Mouse (Mus musculus) midbrain, embryonic 14.5 days (tissue): ENCODE measurements at regions not wholly inside any gene's neighbourhood (a gene's known extent, or its start where the extent isn't known, plus 50 kb on each side); places are given as distances from the start of the nearest gene placed in this dataset.
A peak's percentile ranks its signal among the peaks of the same experiment; 100 is the strongest.
"Not testable (repeated sequence)": the region's sequence is repeated elsewhere in the genome, so short reads cannot be mapped to it uniquely, and the experiment has no call there.

Experiments
- ATAC-seq: fragments of 200-750 bp; cut with Nextera tagmentation; 2 replicates; pipeline ENCODE4 v1.8.0; 2017; ENCODE audit warnings: moderate number of reproducible peaks, moderate library complexity; ENCODE audit not compliant: low FRiP score, low TSS enrichment
- DNase-seq: peaks from one replicate; pipeline ENCODE4 v3.0.0-alpha.2; 2015
- H3K27ac ChIP-seq: fragments of 300-500 bp; sonication (generic); replicated peaks from 2 replicates; pipeline ENCODE4 v1.5.1; 2014; ENCODE audit warnings: mild to moderate bottlenecking, low read depth, low read length, moderate library complexity
- H3K27me3 ChIP-seq: fragments of 300-500 bp; sonication (generic); 2 replicates; pipeline ENCODE4 v1.6.1; 2014; ENCODE audit warnings: low read length, control low read depth, mixed read lengths; ENCODE audit not compliant: control insufficient read depth, insufficient read depth
- H3K36me3 ChIP-seq: fragments of 300-500 bp; sonication (generic); 2 replicates; pipeline ENCODE4 v1.6.1; 2014; ENCODE audit warnings: low read length, control low read depth; ENCODE audit not compliant: control insufficient read depth, insufficient read depth
- H3K4me1 ChIP-seq: fragments of 300-500 bp; sonication (generic); 2 replicates; pipeline ENCODE4 v1.6.1; 2014; ENCODE audit warnings: mild to moderate bottlenecking, antibody characterized with exemption, low read length, control low read depth; ENCODE audit not compliant: control insufficient read depth, insufficient read depth
- H3K4me2 ChIP-seq: fragments of 300-500 bp; sonication (generic); 2 replicates; pipeline ENCODE4 v1.6.1; 2014; ENCODE audit warnings: mild to moderate bottlenecking, low read length, moderate library complexity
- H3K4me3 ChIP-seq: fragments of 300-500 bp; sonication (generic); replicated peaks from 2 replicates; pipeline ENCODE4 v1.5.1; 2014; ENCODE audit warnings: low read depth, low read length
- H3K9ac ChIP-seq: fragments of 300-500 bp; sonication (generic); replicated peaks from 2 replicates; pipeline ENCODE4 v1.6.1; 2014; ENCODE audit warnings: mild to moderate bottlenecking, low read length, moderate library complexity
- H3K9me3 ChIP-seq: fragments of 300-500 bp; sonication (generic); 2 replicates; pipeline ENCODE4 v1.6.1; 2016; ENCODE audit warnings: low read length, control low read depth, mixed read lengths; ENCODE audit not compliant: control insufficient read depth
- WGBS: fragments of 180-500 bp; shearing (Covaris S2); extraction: QIAGEN DNeasy Blood & Tissue Kit; methylation state at CpG from one replicate; pipeline ENCODE4 v1.1.7; 2014; 5-methylcytosine and 5-hydroxymethylcytosine counted together

- Histone ChIP-seq H3K4me1 (no peaks in the 10 kb centered on the region), H3K4me2 (no peak overlapping the region), H3K9ac (no peak overlapping the region), H3K36me3 (no peaks in the 10 kb centered on the region), H3K9me3 (no peaks in the 10 kb centered on the region), H3K27ac (no peak overlapping the region), H3K27me3 (no peaks in the 10 kb centered on the region), H3K4me3 (no peak overlapping the region)
- ATAC-seq (no peak), DNase-seq (no peak)
- WGBS: 57% methylated on average over 4 of the region's 4 CpGs
These were observed 111.4 kb upstream of the Zfp746 start for GRCm38 (mm10) chr6:48197696-48198378.

GRCm38 (mm10) chr6:48188363-48188762 is 102.0 kb upstream of the Zfp746 start:
- not testable (repeated sequence) for ATAC-seq, DNase-seq, H3K9ac ChIP-seq, H3K27ac ChIP-seq, H3K9me3 ChIP-seq, H3K36me3 ChIP-seq, H3K4me1 ChIP-seq, H3K27me3 ChIP-seq, H3K4me2 ChIP-seq, H3K4me3 ChIP-seq
- WGBS: 84% methylated on average over 2 of the region's 2 CpGs

GRCm38 (mm10) chr6:48185311-48185710 is 98.9 kb upstream of the Zfp746 start:
- 45% methylated on average over 1 of the region's 1 CpGs for WGBS
- Histone ChIP-seq H3K4me1 (no peaks in the 10 kb centered on the region), H3K27ac (no peak overlapping the region), H3K27me3 (no peaks in the 10 kb centered on the region), H3K9ac (no peak overlapping the region), H3K4me2 (no peak overlapping the region), H3K4me3 (no peak overlapping the region), H3K9me3 (no peaks in the 10 kb centered on the region), H3K36me3 (no peaks in the 10 kb centered on the region)
- no peak for ATAC-seq
- no peak for DNase-seq

- Histone ChIP-seq H3K4me1 (no peaks in the 10 kb centered on the region), H3K4me2 (no peak overlapping the region; the same call in 1 of the 2 replicates), H3K36me3 (no peaks in the 10 kb centered on the region), H3K9me3 (no peaks in the 10 kb centered on the region), H3K27me3 (no peaks in the 10 kb centered on the region), H3K4me3 (no peak overlapping the region), H3K27ac (no peak overlapping the region), H3K9ac (no peak overlapping the region; the same call in 1 of the 2 replicates)
- peak; percentile 57; the same call in 1 of the 2 replicates for ATAC-seq
- WGBS: 65% methylated on average over 3 of the region's 3 CpGs
- DNase-seq: peak; percentile 28
These were observed 92.1 kb upstream of the Zfp746 start for GRCm38 (mm10) chr6:48178360-48179120.

GRCm38 (mm10) chr6:48177936-48178335 is 91.5 kb upstream of the Zfp746 start:
- H3K4me1 ChIP-seq: no peaks in the 10 kb centered on the region
- WGBS: 5% methylated on average over 2 of the region's 2 CpGs
- no peaks in the 10 kb centered on the region for H3K27me3 ChIP-seq
- no peak overlapping the region for H3K9ac ChIP-seq
- DNase-seq (peak; percentile 91), ATAC-seq (no peak)
- H3K4me2 ChIP-seq: no peak overlapping the region
- H3K4me3 ChIP-seq: no peak overlapping the region
- H3K9me3 ChIP-seq: no peaks in the 10 kb centered on the region
- no peak overlapping the region for H3K27ac ChIP-seq
- H3K36me3 ChIP-seq: no peaks in the 10 kb centered on the region

- no peaks in the 10 kb centered on the region for H3K36me3 ChIP-seq
- DNase-seq: no peak
- H3K4me2 ChIP-seq: no peak overlapping the region
- H3K27me3 ChIP-seq: no peaks in the 10 kb centered on the region
- WGBS: 87% methylated on average over 2 of the region's 2 CpGs
- H3K9ac ChIP-seq: no peak overlapping the region
- no peak overlapping the region for H3K27ac ChIP-seq
- H3K4me3 ChIP-seq: no peak overlapping the region
- no peaks in the 10 kb centered on the region for H3K4me1 ChIP-seq
- H3K9me3 ChIP-seq: no peaks in the 10 kb centered on the region
- ATAC-seq: no peak
These were observed 88.8 kb upstream of the Zfp746 start for GRCm38 (mm10) chr6:48175234-48175633.

- not testable (repeated sequence) for H3K9ac ChIP-seq, H3K36me3 ChIP-seq, DNase-seq, H3K27me3 ChIP-seq, H3K27ac ChIP-seq, H3K4me2 ChIP-seq, H3K4me3 ChIP-seq, ATAC-seq, H3K9me3 ChIP-seq, H3K4me1 ChIP-seq
- 90% methylated on average over 13 of the region's 13 CpGs for whole genome bisulfite sequencing
These were observed 86.4 kb upstream of the Zfp746 start for GRCm38 (mm10) chr6:48172769-48173168.

GRCm38 (mm10) chr6:48136851-48137250 is 50.5 kb upstream of the Zfp746 start:
- no peaks in the 10 kb centered on the region for H3K4me1 ChIP-seq
- no peaks in the 10 kb centered on the region for H3K27me3 ChIP-seq
- H3K4me3 ChIP-seq: no peak overlapping the region
- no peak overlapping the region for H3K9ac ChIP-seq
- ATAC-seq (no peak), DNase-seq (peak; percentile 5)
- H3K4me2 ChIP-seq: no peak overlapping the region
- no peaks in the 10 kb centered on the region for H3K36me3 ChIP-seq
- WGBS: 69% methylated on average over 2 of the region's 2 CpGs
- no peak overlapping the region for H3K27ac ChIP-seq
- H3K9me3 ChIP-seq: no peaks in the 10 kb centered on the region
